Mouse (Mus musculus) urinary bladder, adult 18-20 months (tissue): ENCODE measurements around the gene A030003K21Rik.

Experiments
- DNase-seq, 2 experiments: peaks; one replicate each; pipeline ENCODE4 v3.0.0; 2022; ENCODE audit warnings: low spot score in 2 of 2, mixed read lengths in 2 of 2

A030003K21Rik gene

GRCm38 (mm10) chr1:82913025-82913424 is 30.2 kb downstream of the A030003K21Rik start, which contains the start of gene A030005L19Rik:
TSS of gene A030005L19Rik (plus strand) at chr1:82913325.
- no peak for DNase-seq

- no peak for DNase-seq
Measured at GRCm38 (mm10) chr1:82905886-82906285, 37.3 kb downstream of the A030003K21Rik start.

DNA sequence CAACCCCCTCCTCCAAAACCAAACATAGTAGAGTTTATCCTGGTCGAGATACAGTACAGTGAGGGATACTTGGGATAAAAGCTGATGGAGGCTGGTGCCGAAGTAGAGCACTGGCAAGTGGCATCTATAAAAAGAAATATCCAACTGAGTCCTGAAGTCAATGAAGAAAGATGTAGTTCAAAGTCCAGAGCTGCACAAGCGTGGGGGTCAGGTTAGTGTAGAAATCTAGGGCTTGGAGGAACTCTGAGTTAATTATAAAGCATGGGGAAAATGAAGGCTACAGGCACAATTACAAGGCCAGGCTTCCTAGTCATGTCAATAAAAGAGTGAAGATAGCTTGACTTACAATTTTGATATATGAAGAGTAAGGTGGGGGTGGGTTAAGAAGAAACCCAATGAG is 42.0 kb downstream of the A030003K21Rik start:
- DNase-seq, result no peak

GRCm38 (mm10) chr1:82900567-82900966 is 42.6 kb downstream of the A030003K21Rik start:
- DNase-seq, result no peak

GRCm38 (mm10) chr1:82893269-82893668 is 49.9 kb downstream of the A030003K21Rik start:
- DNase-seq, result no peak
